Mouse (Mus musculus) heart, postnatal 36 days (tissue): Measurements from ENCODE around the gene Mctp1. TPM values are rescaled to one million over a fixed set of nuclear protein-coding genes. Genes with fewer than 3 reads are reported as not detected.

Experiments
- DNase-seq, 2 experiments: peaks; one replicate each; pipeline ENCODE4 v3.0.0; 2021 to 2022
- intact Hi-C: fragments of 180-260 bp; cut with DNase I; formaldehyde crosslinking; loops from one replicate; pipeline ENCODE4 v1.15.1; 2025
- total RNA-seq, 2 experiments: library from RNA; stranded (reverse); gene quantifications; 2 replicates each; pipeline ENCODE4 v1.2.3; 2021

Gene Mctp1
- total RNA-seq, 2 experiments from 2014 or later = 2.7 to 2.9 TPM

- no peak for DNase-seq
- intact Hi-C loops = no loop called here
These were observed 424.6 kb downstream of the Mctp1 start for GRCm38 (mm10) chr13:76808871-76809390.

DNA sequence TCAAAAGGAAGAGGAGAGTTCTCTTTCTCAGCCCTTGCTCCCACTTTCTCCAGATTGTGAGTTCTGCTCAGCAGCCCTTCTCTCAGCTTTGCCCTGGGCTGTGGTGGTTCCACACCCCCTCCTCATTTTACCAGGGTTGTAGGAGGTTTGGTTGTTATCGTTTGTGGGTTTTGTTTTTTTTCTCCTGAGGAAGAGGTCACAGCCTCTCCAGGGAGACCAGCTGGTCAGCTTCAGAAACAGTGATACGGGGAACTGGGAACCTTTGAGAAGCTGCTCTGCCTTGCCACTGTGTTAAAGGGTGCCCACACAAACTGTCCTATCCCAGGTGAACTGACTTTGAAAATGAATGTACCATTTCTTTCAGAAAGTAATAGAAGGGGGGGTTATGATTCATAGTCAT, 425.5 kb downstream of the Mctp1 start:
- intact Hi-C loops = no loop called here
- no peak for DNase-seq

DNA sequence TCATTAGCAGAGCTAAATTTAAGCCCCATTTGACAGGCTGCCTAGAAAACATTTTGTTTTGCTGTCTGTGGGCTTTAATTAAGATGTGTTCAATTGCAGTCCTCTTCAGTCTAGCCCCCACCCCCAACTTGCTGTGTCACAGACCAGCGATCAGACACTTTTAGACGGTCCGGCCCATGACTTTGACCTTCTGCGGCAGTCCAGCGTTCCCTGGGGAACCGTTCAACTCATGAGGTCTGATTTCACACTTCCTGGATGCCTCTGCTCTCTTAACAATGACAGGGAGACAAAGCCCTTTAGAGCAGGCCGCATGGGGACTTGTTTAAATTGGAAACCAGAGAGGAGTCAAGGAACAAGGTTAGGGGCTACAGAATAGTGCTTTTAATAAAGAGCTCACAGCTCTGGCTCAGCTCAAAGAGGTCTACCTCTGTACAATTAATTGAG, 426.2 kb downstream of the Mctp1 start:
- DNase-seq = peak; percentile 1 to 3
- intact Hi-C loops = no loop called here

DNA sequence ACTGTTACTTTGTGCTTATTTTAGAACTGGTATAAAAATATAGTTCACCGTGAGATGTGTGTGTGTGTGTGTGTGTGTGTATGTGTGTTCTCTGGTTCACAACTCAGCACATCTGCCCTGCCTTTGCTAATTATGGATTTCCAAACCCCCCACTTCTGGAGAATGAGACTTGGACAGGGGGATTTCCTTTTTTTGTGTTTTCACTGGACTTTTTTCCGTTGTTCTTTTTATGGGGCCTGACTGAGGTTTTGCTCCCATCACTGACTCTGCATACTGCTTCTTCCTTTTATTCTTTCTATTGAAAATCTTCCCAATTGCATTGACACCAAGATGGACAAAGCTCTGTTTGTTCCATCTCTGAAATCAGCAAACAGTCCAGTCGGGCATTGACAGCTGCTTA, 438.7 kb downstream of the Mctp1 start:
- no peak for DNase-seq
- intact Hi-C loops = no loop called here

- intact Hi-C loops = no loop called here
- DNase-seq = no peak
These were observed 440.8 kb downstream of the Mctp1 start for GRCm38 (mm10) chr13:76824932-76825694.

- no peak for DNase-seq
- intact Hi-C loops = no loop called here
These were observed 443.4 kb downstream of the Mctp1 start for GRCm38 (mm10) chr13:76827738-76828137.

GRCm38 (mm10) chr13:76838031-76838430, 453.7 kb downstream of the Mctp1 start:
- no peak for DNase-seq
- intact Hi-C loops = no loop called here

DNA sequence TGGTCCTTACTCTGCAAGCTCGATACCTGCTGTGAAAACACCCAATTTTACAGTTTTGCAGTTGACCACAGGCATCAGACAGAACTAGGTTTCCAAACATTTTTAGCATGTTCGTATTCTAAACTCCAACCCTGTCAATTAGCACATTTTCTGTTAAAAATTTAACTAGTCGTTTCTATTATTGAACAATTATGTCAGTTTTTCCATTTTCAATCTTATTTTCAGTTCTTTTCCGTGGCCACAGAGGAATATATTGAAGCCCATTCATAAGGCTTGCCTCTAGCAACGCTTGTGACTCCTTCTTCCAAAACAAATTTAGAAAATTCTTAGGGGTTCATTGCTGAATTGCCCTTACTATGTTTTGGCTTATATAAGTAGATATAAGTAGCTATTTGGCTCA, 456.4 kb downstream of the Mctp1 start:
- intact Hi-C loops = no loop called here

DNA sequence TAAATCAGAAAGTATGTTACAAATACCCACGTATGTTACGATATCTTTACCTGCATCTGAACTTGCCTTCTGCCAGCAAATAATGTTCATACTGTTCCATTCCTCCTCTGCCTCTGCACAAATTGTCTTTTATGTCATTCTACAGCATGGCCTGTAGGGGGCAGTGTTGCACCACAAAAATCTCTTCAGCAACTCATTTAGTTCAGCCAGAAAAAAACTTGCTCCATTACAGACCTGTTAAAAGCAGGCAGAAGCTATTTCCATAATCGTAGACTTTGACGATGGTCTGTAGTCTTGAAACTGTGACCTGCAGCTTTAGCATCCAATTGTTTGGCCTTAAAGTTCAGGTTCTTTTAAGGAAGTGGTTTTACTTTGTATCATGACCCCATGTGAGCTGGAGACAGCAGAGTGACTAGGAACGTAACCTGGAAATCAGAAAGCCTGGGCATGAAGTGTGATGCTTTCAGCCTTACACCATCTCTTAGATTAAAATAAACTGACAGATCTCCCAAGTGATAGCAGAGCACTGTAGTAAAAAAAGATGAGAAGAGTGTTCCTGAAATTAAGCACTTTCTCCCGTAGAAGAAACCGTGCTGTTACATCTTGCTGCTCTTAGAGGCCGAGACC, 460.4 kb downstream of the Mctp1 start:
- DNase-seq = peak; percentile 46 to 60
- intact Hi-C loops = no loop called here

More for the DNA sequence above, 456.4 kb downstream of the Mctp1 start:
- no peak for DNase-seq

DNA sequence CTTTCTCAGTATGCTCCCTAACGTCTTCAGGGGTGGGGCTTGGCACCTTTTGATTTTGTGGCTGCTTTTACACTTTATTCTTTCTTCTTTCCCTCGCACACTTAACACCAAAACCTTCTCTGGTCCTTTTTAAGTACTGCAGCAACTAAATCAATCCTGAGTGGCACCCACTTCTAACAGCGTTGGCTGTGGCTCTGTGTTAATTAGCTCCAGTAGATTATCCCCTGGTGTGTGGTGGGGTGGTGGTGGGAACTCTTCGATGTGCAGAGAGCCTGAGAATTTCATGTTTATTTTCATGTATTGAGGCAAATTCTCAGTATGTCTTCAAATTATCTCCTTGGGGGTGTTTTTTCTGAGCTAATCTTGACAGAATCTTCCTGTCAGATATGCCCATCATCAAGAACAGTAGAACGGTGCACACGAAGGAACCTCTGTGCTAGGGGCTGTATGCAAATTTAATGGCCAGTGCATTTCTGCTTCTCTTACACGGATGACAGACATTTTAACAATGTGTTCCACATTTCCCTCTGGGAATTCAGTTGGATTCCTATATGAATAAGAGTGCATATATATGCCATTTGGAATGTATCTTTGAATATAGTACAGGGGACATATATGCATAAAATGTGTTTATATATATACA, 466.2 kb downstream of the Mctp1 start:
- intact Hi-C loops = no loop called here

DNA sequence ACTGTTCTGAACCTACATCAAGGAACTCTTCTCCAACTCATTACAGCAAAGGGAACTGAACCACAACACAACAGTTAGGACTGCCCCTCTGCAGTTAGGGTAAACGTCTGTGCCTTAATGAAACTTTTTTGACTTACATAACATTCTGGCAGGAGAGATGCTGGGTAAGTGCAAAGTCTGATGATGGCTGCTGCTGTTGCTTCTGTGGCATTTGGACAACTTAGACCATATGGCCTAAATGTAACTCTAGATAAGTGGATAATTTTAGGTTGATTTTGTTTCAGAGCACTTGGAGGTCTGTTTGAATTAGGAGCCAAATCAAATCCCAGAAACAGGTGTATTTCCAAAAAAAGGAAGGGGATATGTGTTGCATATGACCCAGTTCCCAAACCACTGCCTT, 470.0 kb downstream of the Mctp1 start:
- DNase-seq = no peak
- intact Hi-C loops = no loop called here

More for the DNA sequence above, 466.2 kb downstream of the Mctp1 start:
- DNase-seq = no peak

DNA sequence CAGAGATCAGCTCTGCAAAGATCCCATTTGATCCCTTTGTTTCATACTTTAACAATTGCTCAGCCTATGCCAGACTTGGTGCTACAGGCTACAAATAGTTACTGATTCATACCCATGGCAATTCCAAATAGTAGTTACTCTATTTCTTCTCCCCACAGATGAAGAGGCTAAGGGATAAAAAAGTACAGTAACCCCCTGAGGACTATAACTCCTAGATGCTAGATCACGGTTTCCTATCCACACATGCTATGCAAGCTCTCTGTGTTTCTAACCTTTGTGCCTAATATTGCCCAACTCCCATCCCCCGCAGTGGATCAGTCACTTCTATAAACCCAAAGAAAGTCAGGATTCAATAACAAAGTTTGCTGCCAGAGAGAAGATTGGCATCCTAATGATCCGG, 470.7 kb downstream of the Mctp1 start:
- intact Hi-C loops = no loop called here
- no peak for DNase-seq

DNA sequence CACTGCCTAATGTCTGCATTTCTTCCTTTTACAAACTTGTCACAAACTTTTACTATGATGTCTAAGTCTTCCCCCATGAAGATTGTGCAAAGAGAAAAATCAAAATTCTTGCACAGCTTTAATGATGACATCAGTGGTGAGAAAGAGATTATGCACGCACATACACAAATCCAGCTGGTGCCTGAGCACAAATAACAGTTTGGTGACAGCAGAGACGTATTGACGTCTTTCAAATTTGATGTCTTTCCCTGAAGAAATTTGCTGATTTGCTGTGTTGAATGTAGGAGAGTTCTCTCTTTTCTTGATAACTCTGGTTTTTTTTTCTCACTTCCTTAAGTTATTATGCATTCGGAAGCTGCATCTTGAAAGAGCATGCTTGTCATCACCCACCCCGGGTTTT, 472.7 kb downstream of the Mctp1 start:
- intact Hi-C loops = no loop called here
- no peak for DNase-seq

DNA sequence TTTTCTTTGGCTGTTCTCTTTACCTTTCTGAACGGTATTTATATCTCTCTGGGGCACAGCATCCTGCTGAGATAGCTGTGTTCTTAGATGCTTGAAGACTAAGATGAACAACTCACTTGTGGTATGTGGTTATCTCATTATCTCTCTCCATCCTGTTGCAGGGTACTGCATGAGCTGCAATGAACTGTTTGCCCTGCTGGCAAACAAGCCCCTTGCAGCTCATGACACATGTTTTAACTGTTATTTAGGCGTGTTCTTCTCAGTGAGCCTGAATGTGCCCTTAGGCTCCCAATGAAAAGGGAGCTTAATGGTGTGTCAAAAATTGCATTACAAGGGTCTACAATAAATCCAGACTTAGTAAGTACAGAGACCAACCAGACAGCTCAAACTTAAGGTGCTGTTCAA, 473.7 kb downstream of the Mctp1 start:
- intact Hi-C loops = no loop called here
- no peak for DNase-seq

DNA sequence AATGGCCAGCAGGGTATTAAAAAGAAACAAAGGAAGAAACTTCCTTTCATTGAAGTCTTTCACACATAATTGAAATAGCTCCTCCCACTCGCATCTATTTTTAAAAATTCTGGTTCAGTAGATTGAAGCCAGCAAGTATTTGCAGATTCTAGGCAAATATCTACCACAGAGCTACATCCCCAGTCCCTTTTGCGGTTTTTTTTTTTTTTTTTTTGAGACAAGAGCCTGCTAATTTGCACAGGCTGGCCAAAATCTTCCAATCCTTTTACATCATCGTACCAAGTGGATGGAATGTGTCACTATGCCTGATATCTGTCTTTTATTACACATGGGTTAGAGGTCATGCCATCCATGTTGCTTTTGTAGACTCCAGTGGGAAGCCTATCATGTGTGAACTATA, 486.0 kb downstream of the Mctp1 start:
- intact Hi-C loops = no loop called here

GRCm38 (mm10) chr13:76877887-76878763, 493.8 kb downstream of the Mctp1 start:
- intact Hi-C loops = no loop called here
- DNase-seq = no peak

More for the DNA sequence above, 486.0 kb downstream of the Mctp1 start:
- DNase-seq = no peak

DNA sequence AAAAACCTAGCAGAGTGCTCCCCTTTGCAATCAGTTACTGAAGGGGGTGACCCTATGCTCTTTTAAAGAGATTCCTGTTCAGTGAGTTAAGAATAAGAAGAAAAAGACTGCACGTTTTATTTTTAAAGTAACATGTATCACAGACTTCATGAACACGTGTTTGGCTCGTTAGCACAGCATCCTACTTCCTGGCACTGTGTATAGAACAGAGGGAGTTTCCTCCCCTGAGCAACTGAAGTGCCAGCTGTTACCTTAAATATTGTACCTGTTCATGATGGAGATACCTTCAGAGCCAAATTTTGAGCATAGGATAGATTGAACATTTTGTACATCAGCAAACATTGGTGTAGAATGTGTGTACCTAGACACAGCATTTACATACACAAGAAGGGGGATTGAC, 494.7 kb downstream of the Mctp1 start:
- DNase-seq = no peak
- intact Hi-C loops = no loop called here

GRCm38 (mm10) chr13:76884517-76885092, 500.3 kb downstream of the Mctp1 start:
- no peak for DNase-seq
- intact Hi-C loops = no loop called here

GRCm38 (mm10) chr13:76892987-76893386, 508.7 kb downstream of the Mctp1 start:
- intact Hi-C loops = no loop called here
- no peak for DNase-seq

DNA sequence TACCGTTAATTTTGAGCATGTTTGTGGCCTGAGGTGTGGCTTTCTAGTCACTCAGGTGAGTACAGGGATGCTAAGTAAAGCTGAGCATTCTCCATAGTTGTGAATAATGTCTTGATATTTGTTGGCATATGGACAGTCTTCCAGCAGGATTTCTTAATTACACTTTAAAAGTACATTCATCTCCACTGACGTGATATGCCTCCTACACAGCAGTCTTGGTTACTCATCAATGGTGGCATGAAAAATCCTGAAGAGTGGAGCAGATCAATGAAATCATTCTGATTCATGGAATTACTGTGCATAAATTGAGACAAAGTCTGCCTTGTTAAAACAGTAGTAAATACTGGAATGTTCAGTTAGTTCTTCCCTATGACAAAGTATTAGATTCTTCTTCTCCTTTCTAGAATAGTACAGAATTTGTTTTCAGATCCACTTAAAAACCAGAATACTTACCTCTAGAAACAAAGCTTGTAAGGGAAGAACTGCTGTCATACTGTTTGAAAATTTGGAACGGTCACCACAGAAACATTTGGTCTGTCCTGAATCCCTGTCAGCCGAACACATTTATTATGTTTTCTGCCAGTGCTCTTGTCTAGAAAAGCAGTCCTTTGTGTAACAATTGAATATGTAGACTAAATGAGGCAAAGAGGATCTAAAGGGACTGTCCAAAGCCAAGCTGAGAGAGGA, 511.6 kb downstream of the Mctp1 start:
- no peak for DNase-seq
- intact Hi-C loops = no loop called here
